Mouse (Mus musculus): ENCODE results near the gene Klk1. TPM values are rescaled to one million over a fixed set of nuclear protein-coding genes. Genes with fewer than 3 reads are reported as not detected.
"Not testable (repeated sequence)": the region's sequence is repeated elsewhere in the genome, so short reads cannot be mapped to it uniquely, and the experiment has no call there.

The Klk1 gene
- total RNA-seq, 2 experiments from 2014 or later = not detected

DNA sequence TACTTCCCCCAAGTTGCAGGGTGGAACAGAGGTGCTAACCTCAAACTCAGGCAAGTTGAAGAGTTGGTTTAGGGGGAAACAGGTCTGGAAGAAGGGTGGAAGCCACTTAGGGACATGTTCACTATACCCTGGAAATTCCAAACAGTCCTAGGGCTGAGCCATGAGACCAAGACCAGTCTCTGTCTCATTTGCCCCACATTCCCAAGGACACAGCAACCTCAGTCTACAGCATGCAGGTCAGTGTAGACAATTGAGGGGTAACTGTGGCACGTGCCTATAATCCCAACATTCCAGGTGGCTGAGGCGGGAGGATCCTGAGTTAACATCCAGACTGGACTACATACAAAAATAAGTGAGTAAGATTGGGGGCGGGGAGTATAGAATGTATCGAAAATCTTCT, 24.1 kb downstream of the Klk1 start:
- no peak for DNase-seq (ENCODE audit: low spot score in 2 of 2)
- intact Hi-C loops (cut with DNase I) = loop anchor here (10.0 kb wide), 1 partner anchor 574 kb away; the partner anchor contains the start of gene Ctu1

DNA sequence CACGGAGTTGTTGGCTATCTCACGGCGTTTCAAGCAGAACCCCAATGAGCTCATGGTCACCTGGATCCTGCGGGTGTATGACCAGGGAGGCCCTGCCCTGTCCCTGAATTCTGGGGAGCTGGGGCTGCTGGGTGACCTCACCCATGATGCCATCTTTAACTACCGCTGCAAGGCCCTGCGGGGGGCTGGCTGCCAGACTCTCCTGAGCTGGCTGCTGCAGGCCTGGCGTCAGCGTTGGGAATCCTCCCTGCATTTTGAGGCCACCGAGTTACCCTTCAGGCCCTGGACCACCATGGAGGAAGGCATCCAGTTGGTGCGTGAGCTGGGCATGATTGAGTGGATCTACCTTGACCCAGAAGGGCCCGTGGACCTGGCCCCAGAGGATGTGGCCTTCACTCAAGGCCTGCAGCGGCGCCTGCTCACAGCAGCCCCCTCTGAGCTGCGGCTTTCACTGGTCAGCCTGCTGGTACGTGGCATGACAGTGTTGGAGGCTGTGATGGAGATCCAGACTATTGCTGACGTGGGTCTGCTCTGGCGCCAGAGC, 25.6 kb downstream of the Klk1 start:
- DNase-seq (ENCODE audit: low spot score in 2 of 2); intact Hi-C loops (cut with DNase I): not testable (repeated sequence)

GRCm38 (mm10) chr7:44253023-44253616, 28.0 kb downstream of the Klk1 start:
- DNase-seq (ENCODE audit: low spot score in 2 of 2) = no peak
- intact Hi-C loops (cut with DNase I) = no loop called here

DNA sequence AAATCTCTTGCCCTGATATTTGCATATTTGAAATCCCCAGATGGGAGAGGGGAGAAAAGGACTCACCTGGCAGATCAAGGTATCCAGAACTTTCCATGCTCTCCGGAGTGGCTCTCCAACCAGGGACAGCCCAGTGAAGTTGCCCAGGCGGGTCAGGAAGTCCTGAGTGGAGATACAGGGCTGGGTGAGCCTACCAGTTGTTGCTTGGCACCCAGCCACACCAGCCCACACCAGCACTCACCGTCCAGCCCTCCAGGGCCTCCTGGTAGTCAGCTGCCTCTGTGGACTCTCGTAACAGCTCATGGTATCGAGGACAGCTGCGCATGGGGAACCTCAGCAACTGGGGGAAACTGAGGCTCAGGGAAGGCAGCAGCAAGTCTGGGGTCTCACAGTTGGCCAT, 29.8 kb downstream of the Klk1 start:
- intact Hi-C loops (cut with DNase I) = no loop called here
- DNase-seq (ENCODE audit: low spot score in 2 of 2) = no peak

- intact Hi-C loops (cut with DNase I) = no loop called here
- no peak for DNase-seq (ENCODE audit: low spot score in 2 of 2)
Observed at GRCm38 (mm10) chr7:44257278-44257677, 32.1 kb downstream of the Klk1 start, which contains the start of gene Acp4. Gene Acp4 (minus strand): TSS chr7:44257378.

- intact Hi-C loops (cut with DNase I) = loop anchor here (5.0 to 10.0 kb wide), 2 partner anchors 42 to 284 kb away; partner anchors contain the start of gene Pold1
Observed at GRCm38 (mm10) chr7:44260410-44260809, 35.2 kb downstream of the Klk1 start.

DNA sequence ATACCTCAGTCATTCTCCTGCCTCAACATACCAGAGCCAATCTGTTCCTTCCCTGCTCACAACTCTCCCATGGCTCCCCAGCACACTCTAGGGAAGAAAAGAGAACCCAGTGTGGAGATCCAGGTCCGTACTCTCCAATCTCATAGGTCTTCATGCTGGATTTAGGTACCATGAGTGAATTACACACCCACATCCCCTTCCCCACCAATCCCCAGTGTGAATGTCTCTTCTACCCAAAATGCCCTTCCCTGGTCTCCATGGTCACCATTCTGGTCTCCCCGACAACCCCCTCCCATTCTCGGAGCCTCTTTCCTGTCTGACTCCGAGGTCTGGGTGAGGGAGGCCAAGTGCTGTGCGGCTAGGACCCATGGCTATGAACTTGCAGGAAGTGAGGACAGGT, 36.0 kb downstream of the Klk1 start, which contains the start of gene Gm15517:
Gm15517 (plus strand) TSS at position 301 of the 400 bp plus-strand sequence.
- intact Hi-C loops (cut with DNase I) = loop anchor here (5.0 to 10.0 kb wide), 2 partner anchors 41 to 284 kb away; partner anchors contain the start of gene Pold1
- DNase-seq (ENCODE audit: low spot score in 2 of 2) = no peak

More at GRCm38 (mm10) chr7:44260410-44260809, 35.2 kb downstream of the Klk1 start:
- DNase-seq (ENCODE audit: low spot score in 2 of 2) = no peak

DNA sequence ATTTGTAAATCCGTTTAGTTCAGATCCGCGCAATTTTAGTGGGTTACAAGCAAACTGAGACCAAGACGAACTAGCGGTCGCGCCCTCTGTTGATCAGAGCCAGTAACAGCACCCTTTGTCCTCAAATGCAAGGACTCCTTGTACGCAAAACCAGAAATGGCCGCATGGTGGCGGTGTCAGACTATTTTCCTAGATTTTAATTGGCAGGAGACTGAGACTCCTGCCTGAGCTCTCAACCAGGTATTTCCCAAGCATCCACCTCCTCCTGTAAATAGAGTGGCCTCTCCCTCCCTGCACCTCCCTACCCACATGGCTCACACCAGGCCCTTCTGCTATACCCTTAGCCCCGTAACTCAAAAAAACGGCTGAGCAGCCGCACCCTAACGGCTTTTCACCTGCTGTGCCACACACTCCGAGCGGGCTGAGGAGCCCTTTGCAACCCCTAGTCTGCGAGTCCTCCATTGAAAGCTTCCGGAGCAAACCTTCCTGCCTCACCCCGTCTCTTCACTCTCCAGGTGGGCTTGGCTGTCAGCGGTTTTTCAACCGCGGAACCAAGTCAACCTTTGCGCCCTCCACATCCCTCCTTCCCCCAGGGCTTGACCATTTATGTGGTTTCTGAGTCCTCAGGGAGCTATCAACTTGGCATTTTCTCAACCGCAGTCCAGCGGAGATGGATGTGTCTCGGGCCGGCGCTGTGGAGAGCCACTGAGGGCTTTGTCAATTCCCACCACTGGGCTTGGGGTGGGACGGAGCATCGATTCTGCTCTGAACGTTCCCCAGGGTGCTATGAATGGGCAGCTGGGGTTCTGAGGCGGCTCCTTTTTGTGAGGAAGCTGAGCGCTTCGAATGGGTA, 37.9 kb downstream of the Klk1 start:
- intact Hi-C loops (cut with DNase I) = loop anchor here (1.0 to 10.0 kb wide), 4 partner anchors 39 to 282 kb away; partner anchors contain the start of gene Pold1
- peak; percentile 95 to 98 for DNase-seq (ENCODE audit: low spot score in 2 of 2)

DNA sequence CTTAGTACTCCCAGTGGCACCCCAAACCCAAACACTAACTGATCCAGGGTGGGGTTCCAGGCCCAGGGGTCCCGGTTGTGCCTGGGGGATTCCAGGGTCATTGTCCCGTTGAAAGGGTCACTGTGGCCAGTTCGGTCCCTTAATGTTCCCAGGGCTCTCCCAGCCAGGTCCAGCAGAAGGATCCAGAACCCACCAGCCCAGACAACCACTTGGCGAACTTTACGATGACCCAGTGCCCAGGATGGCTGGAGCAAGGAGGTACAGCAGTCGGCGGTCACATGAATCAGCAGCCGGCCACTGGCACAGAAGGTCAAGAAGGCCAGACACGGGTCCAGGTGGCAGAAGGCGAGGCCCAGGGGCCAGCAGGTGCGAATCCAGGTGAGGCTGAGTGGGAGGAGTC, 43.0 kb downstream of the Klk1 start:
- intact Hi-C loops (cut with DNase I) = loop anchor here (10.0 kb wide), 1 partner anchor 277 kb away; the partner anchor contains the start of gene Pold1
- no peak for DNase-seq (ENCODE audit: low spot score in 2 of 2)

GRCm38 (mm10) chr7:44269397-44269796, 44.2 kb downstream of the Klk1 start:
- DNase-seq (ENCODE audit: low spot score in 2 of 2) = no peak
- intact Hi-C loops (cut with DNase I) = loop anchor here (10.0 kb wide), 1 partner anchor 275 kb away; the partner anchor contains the start of gene Pold1

- intact Hi-C loops (cut with DNase I) = no loop called here
- DNase-seq (ENCODE audit: low spot score in 2 of 2) = no peak
Observed at GRCm38 (mm10) chr7:44271309-44271708, 46.1 kb downstream of the Klk1 start.

- intact Hi-C loops (cut with DNase I) = no loop called here
- DNase-seq (ENCODE audit: low spot score in 2 of 2) = no peak
Observed at GRCm38 (mm10) chr7:44272546-44272945, 47.4 kb downstream of the Klk1 start.

- intact Hi-C loops (cut with DNase I) = no loop called here
- DNase-seq (ENCODE audit: low spot score in 2 of 2) = no peak
Observed at GRCm38 (mm10) chr7:44273446-44273845, 48.3 kb downstream of the Klk1 start.

DNA sequence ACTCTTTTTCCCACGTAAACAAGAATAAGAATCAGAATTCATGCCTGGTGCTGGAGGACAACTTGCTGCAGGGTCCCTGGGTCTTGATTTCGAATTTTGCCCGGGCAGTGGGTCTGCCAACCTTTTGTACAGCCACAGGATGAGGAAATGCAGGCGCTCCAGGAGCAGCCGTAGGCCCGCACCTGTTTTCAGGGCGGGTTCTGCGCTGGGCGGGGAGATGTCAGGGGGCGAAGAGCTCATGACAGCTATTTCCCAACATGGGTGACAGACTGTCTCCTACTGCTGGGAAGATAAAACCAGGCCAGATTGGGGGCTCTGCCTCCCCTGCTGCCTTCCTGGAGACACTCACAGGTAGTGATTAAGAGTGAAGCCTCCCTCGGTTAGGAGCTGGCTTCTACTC, 48.9 kb downstream of the Klk1 start:
- intact Hi-C loops (cut with DNase I) = no loop called here
- DNase-seq (ENCODE audit: low spot score in 2 of 2) = no peak

GRCm38 (mm10) chr7:44275546-44275945, 50.4 kb downstream of the Klk1 start:
- intact Hi-C loops (cut with DNase I) = no loop called here
- DNase-seq (ENCODE audit: low spot score in 2 of 2) = no peak

DNA sequence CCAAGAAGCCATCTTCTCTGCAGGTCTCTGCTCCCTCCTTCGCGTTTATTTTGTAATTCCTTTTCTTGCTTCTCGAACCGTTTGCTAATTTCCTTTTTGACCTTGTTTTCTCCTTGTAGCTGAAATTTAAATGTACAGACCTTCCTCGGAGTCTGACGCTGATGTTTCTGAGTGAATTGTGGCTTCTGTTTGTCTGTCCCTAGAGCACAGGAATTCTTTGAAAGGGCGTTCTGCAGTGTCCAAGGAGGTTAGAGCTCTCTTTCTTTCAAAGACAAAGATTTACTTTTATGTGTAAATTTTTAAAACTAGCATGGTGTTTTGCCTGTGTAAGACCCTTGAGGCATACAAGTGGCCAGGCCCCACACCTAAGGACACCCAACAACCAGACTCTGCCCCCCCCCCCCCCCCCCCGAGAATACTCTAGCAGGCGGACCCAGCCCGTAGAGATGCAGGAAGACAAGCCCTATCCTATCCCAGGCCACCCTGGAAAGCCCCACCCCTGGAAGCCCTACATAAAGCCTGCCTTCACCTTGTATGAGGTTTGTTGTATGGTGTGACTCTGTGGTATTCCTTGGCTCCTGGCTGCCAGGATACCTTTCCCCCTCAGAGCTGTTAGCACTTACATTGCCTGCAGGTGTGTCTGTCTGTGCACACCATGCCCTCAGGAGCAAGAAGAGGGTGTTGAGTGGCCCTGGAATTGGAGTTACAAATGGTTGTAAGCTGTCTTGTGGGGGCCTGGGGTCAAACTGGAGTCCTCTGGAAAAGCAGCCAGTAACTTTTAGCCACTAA, 51.5 kb downstream of the Klk1 start:
- DNase-seq (ENCODE audit: low spot score in 2 of 2) = no peak
- intact Hi-C loops (cut with DNase I) = no loop called here

GRCm38 (mm10) chr7:44277250-44277622, 52.1 kb downstream of the Klk1 start:
- DNase-seq (ENCODE audit: low spot score in 2 of 2) = peak in 1 of 2 experiments; percentile 76
- intact Hi-C loops (cut with DNase I) = no loop called here
